Mouse (Mus musculus) liver, embryonic 14.5 days (tissue): Measurements from ENCODE around the gene Myl4.
A peak's percentile ranks its signal among the peaks of the same experiment; 100 is the strongest.

Source experiments
- CTCF ChIP-seq: IDR thresholded peaks from 2 replicates; pipeline ENCODE4 v1.5.1; 2016; ENCODE audit warnings: antibody characterized with exemption, low read depth, control low read depth
- EP300 ChIP-seq: IDR thresholded peaks from 2 replicates; pipeline ENCODE4 v1.6.1; 2016; ENCODE audit warnings: antibody characterized with exemption, low read depth

- TF ChIP-seq CTCF, result peak; percentile 37
- no peak for TF ChIP-seq EP300
Observed at GRCm38 (mm10) chr11:104607491-104608245, 57.2 kb downstream of the Myl4 start, which contains the start of gene Itgb3.
